Mouse (Mus musculus) cortical plate, adult 2 months (tissue): ENCODE data around the gene Vmn2r11.
"Not testable (repeated sequence)": the region's sequence is repeated elsewhere in the genome, so short reads cannot be mapped to it uniquely, and the experiment has no call there.

Experiments
- CTCF ChIP-seq: fragments of 200-500 bp; IDR thresholded peaks from 2 replicates; pipeline ENCODE4 v1.5.1; 2011; ENCODE audit warnings: mild to moderate bottlenecking, control low read depth, low read length; ENCODE audit not compliant: insufficient read depth; ENCODE audit errors: extremely low read depth
- POLR2A ChIP-seq: fragments of 200-500 bp; IDR thresholded peaks from 2 replicates; pipeline ENCODE4 v1.6.1; 2011; ENCODE audit warnings: mild to moderate bottlenecking, low read length, control low read depth; ENCODE audit not compliant: insufficient read depth; ENCODE audit errors: extremely low read depth

GRCm38 (mm10) chr5:109006427-109006826 is 52.9 kb downstream of the Vmn2r11 start, which contains the start of gene Vmn2r10:
- TF ChIP-seq POLR2A, CTCF: not testable (repeated sequence)
